Mouse (Mus musculus): ENCODE data around the gene Nploc4. TPM values are rescaled to one million over a fixed set of nuclear protein-coding genes. Genes with fewer than 3 reads are reported as not detected.

Nploc4 gene
- polyA plus RNA-seq, 1 experiment, result 71.4 TPM

GRCm38 (mm10) chr11:120341661-120342060, 95.8 kb downstream of the Nploc4 start:
- DNase-seq (ENCODE audit: low read depth), result no peak

GRCm38 (mm10) chr11:120339978-120340513, 97.5 kb downstream of the Nploc4 start:
- DNase-seq (ENCODE audit: low read depth), result no peak

- DNase-seq (ENCODE audit: low read depth), result no peak
Measured at GRCm38 (mm10) chr11:120338786-120339185, 98.7 kb downstream of the Nploc4 start.

GRCm38 (mm10) chr11:120337447-120337846, 100.1 kb downstream of the Nploc4 start:
- no peak for DNase-seq (ENCODE audit: low read depth)

GRCm38 (mm10) chr11:120335431-120336021, 102.0 kb downstream of the Nploc4 start:
- DNase-seq (ENCODE audit: low read depth), result no peak

Other genes starting within 250 kb of the Nploc4 start
- gene Bahcc1, start 204.8 kb downstream of the Nploc4 start, polyA plus RNA-seq (2012; rRNA removed), result 7.4 and 10.7 TPM in 2 replicates
- 916 and 1,199 TPM in 2 replicates for gene Actg1, start 89.2 kb downstream of the Nploc4 start, polyA plus RNA-seq (2012; rRNA removed)
- gene Fscn2, start 76.2 kb downstream of the Nploc4 start, polyA plus RNA-seq (2012; rRNA removed), result 0.56 and 0.78 TPM in 2 replicates
- 28.5 and 29.6 TPM in 2 replicates for gene Faap100, start 58.9 kb downstream of the Nploc4 start, polyA plus RNA-seq (2012; rRNA removed)
- gene Tspan10, start 4.9 kb upstream of the Nploc4 start, polyA plus RNA-seq (2012; rRNA removed), result not detected in 2 replicates
- gene Pde6g, start 15.8 kb upstream of the Nploc4 start, polyA plus RNA-seq (2012; rRNA removed), result 0.42 and 0.72 TPM in 2 replicates
- 24.5 and 30.4 TPM in 2 replicates for gene Oxld1, start 20.4 kb upstream of the Nploc4 start, polyA plus RNA-seq (2012; rRNA removed)
- 13.1 and 16.6 TPM in 2 replicates for gene Ccdc137, start 20.4 kb upstream of the Nploc4 start, polyA plus RNA-seq (2012; rRNA removed)
- gene Arl16, start 29.9 kb upstream of the Nploc4 start, polyA plus RNA-seq (2012; rRNA removed), result 32.5 and 34.3 TPM in 2 replicates
- 61.8 and 70.5 TPM in 2 replicates for gene Mrpl12, start 46.9 kb upstream of the Nploc4 start, polyA plus RNA-seq (2012; rRNA removed)
- 372 and 561 TPM in 2 replicates for gene Slc25a10, start 54.1 kb upstream of the Nploc4 start, polyA plus RNA-seq (2012; rRNA removed)
- 1.2 and 1.8 TPM in 2 replicates for gene Gcgr, start 93.0 kb upstream of the Nploc4 start, polyA plus RNA-seq (2012; rRNA removed)
- 153 and 179 TPM in 2 replicates for gene Mcrip1, start 112.0 kb upstream of the Nploc4 start, polyA plus RNA-seq (2012; rRNA removed)
- 0.72 TPM in 1 of 2 replicates, not detected in the other for gene Ppp1r27, start 113.4 kb upstream of the Nploc4 start, polyA plus RNA-seq (2012; rRNA removed)
- 372 and 394 TPM in 2 replicates for gene P4hb, start 135.5 kb upstream of the Nploc4 start, polyA plus RNA-seq (2012; rRNA removed)
- 584 and 632 TPM in 2 replicates for gene Arhgdia, start 143.9 kb upstream of the Nploc4 start, polyA plus RNA-seq (2012; rRNA removed)
- gene Alyref, start 160.7 kb upstream of the Nploc4 start, polyA plus RNA-seq (2012; rRNA removed), result 21.4 and 28.5 TPM in 2 replicates
- 74.7 and 75.0 TPM in 2 replicates for gene Anapc11, start 160.7 kb upstream of the Nploc4 start, polyA plus RNA-seq (2012; rRNA removed)
- 1.1 and 1.2 TPM in 2 replicates for gene Npb, start 170.8 kb upstream of the Nploc4 start, polyA plus RNA-seq (2012; rRNA removed)
- 139 and 189 TPM in 2 replicates for gene Pcyt2, start 180.2 kb upstream of the Nploc4 start, polyA plus RNA-seq (2012; rRNA removed)
- gene Sirt7, start 187.5 kb upstream of the Nploc4 start, polyA plus RNA-seq (2012; rRNA removed), result 57.9 and 61.4 TPM in 2 replicates
- 53.0 and 56.7 TPM in 2 replicates for gene Mafg, start 195.9 kb upstream of the Nploc4 start, polyA plus RNA-seq (2012; rRNA removed)
- gene Pycr1, start 206.1 kb upstream of the Nploc4 start, polyA plus RNA-seq (2012; rRNA removed), result 6.9 and 10.5 TPM in 2 replicates
- gene Myadml2, start 210.4 kb upstream of the Nploc4 start, polyA plus RNA-seq (2012; rRNA removed), result 0.26 TPM in 1 of 2 replicates, not detected in the other
- 3.3 and 4.0 TPM in 2 replicates for gene Notum, start 223.5 kb upstream of the Nploc4 start, polyA plus RNA-seq (2012; rRNA removed)
- gene Aspscr1, start 235.3 kb upstream of the Nploc4 start, polyA plus RNA-seq (2012; rRNA removed), result 93.6 and 104 TPM in 2 replicates